Mouse (Mus musculus) embryonic facial prominence, embryonic 14.5 days (tissue): ENCODE results near the gene Tmem39a. TPM values are rescaled to one million over a fixed set of nuclear protein-coding genes. Genes with fewer than 3 reads are reported as not detected.

Source experiments
- ATAC-seq: fragments of 200-750 bp; cut with Nextera tagmentation; 2 replicates; pipeline ENCODE4 v1.8.0; 2017; ENCODE audit warnings: low read depth, moderate number of reproducible peaks, moderate TSS enrichment
- DNase-seq: peaks from one replicate; pipeline ENCODE4 v3.0.0-alpha.2; 2015; ENCODE audit warnings: low spot score
- H3K27ac ChIP-seq: fragments of 300-500 bp; sonication (generic); replicated peaks from 2 replicates; pipeline ENCODE4 v1.5.1; 2014; ENCODE audit warnings: low read depth, mild to moderate bottlenecking, low read length, moderate library complexity
- H3K27me3 ChIP-seq: fragments of 300-500 bp; sonication (generic); replicated peaks from 2 replicates; pipeline ENCODE4 v1.6.1; 2014; ENCODE audit warnings: low read length; ENCODE audit not compliant: control insufficient read depth, insufficient read depth
- H3K36me3 ChIP-seq: fragments of 300-500 bp; sonication (generic); 2 replicates; pipeline ENCODE4 v1.6.1; 2014; ENCODE audit warnings: low read length, mixed read lengths; ENCODE audit not compliant: control insufficient read depth, insufficient read depth
- H3K4me1 ChIP-seq: fragments of 300-500 bp; sonication (generic); 2 replicates; pipeline ENCODE4 v1.6.1; 2014; ENCODE audit warnings: antibody characterized with exemption, low read length; ENCODE audit not compliant: control insufficient read depth, insufficient read depth
- H3K4me2 ChIP-seq: fragments of 300-500 bp; sonication (generic); 2 replicates; pipeline ENCODE4 v1.6.1; 2014; ENCODE audit warnings: low read depth, mild to moderate bottlenecking, low read length, moderate library complexity, mixed read lengths
- H3K4me3 ChIP-seq: fragments of 300-500 bp; sonication (generic); 2 replicates; pipeline ENCODE4 v1.5.1; 2014; ENCODE audit warnings: low read depth, mild to moderate bottlenecking, low read length
- H3K9ac ChIP-seq: fragments of 300-500 bp; sonication (generic); 2 replicates; pipeline ENCODE4 v1.6.1; 2014; ENCODE audit warnings: low read depth, mild to moderate bottlenecking, low read length, moderate library complexity, mixed read lengths
- H3K9me3 ChIP-seq: fragments of 300-500 bp; sonication (generic); 2 replicates; pipeline ENCODE4 v1.6.1; 2016; ENCODE audit warnings: low read length; ENCODE audit not compliant: control insufficient read depth
- whole genome bisulfite sequencing: fragments of 180-500 bp; shearing (Covaris S2); extraction: QIAGEN DNeasy Blood & Tissue Kit; methylation state at CpG from one replicate; pipeline ENCODE4 v1.1.7; 2014; 5-methylcytosine and 5-hydroxymethylcytosine counted together
- polyA plus RNA-seq: library from polyadenylated mRNA; unstranded; fragments of >200 nt; fragmentation: Nextera tagmentation; extraction: Ambion mirVana; gene quantifications from 2 replicates; pipeline ENCODE4 v1.2.1, GENCODE M21; 2014

Gene Tmem39a
- polyA plus RNA-seq, 1 experiment from 2014 or later = 148 TPM

DNA sequence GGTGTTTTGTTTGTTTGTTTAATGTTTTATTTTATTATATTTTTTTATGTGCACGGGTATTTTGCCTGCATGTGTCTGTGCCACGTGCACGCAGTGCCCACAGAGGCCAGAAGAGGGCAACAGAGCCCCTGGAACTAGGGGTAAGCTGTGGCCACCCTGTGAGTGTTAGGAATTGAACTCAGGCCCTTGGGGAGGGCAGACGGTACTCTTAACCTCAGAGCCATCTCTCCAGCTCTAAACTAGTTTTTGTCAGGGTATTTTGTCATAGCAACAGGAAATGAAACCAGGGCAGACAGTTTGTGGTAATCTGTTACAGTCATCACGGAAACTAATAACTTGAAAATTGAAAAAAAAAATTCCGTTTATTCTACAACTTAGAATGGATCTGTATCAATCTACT, 73.6 kb downstream of the Tmem39a start:
- H3K9ac ChIP-seq = no peak overlapping the region
- 57% methylated on average over 6 of the region's 6 CpGs for WGBS
- H3K36me3 ChIP-seq = no peaks in the 10 kb centered on the region
- H3K4me2 ChIP-seq = no peak overlapping the region
- peak; percentile 41 for DNase-seq
- H3K4me3 ChIP-seq = no peak overlapping the region
- H3K4me1 ChIP-seq = 0 out of 2 replicates have a peak, but pooled peaks cover 6% of the 10 kb centered on the region
- no peaks in the 10 kb centered on the region for H3K27me3 ChIP-seq
- H3K27ac ChIP-seq = no peak overlapping the region
- no peaks in the 10 kb centered on the region; the same call in 1 of the 2 replicates for H3K9me3 ChIP-seq
- ATAC-seq = no peak; the same call in 1 of the 2 replicates

DNA sequence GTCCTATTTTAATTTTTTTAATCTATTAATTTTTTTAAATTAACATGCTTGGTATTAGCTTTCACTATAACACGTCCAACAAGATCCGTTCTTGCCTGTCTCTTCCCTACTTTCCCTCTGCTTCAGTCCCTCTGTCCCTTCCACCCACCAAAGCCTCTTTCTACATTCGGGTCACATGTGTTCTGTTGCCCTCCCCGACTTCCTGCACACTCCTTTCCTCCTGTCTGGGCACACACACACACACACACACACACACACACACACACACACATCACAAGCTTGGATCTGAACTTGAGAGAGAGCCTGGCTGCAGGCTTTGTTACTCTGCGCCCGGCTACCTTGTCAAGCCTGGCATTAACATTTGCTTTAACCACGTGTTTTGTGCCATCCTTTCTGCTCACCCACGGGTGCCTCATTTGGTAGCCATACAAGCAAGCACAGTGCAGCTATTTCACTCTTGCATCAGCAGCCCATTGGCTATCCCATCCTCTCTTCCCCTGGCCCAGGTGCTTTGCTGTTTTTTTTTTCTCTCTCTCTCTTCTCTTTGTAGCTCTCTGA, 77.4 kb downstream of the Tmem39a start:
- Histone ChIP-seq H3K9ac (no peak overlapping the region), H3K4me2 (no peak overlapping the region), H3K36me3 (0 out of 2 replicates have a peak, but pooled peaks cover 3% of the 10 kb centered on the region), H3K4me1 (0 out of 2 replicates have a peak, but pooled peaks cover 6% of the 10 kb centered on the region), H3K27me3 (no peaks in the 10 kb centered on the region), H3K27ac (no peak overlapping the region), H3K9me3 (no peaks in the 10 kb centered on the region; the same call in 1 of the 2 replicates), H3K4me3 (no peak overlapping the region)
- ATAC-seq = no peak
- 38% methylated on average over 8 of the region's 8 CpGs for WGBS
- no peak for DNase-seq

DNA sequence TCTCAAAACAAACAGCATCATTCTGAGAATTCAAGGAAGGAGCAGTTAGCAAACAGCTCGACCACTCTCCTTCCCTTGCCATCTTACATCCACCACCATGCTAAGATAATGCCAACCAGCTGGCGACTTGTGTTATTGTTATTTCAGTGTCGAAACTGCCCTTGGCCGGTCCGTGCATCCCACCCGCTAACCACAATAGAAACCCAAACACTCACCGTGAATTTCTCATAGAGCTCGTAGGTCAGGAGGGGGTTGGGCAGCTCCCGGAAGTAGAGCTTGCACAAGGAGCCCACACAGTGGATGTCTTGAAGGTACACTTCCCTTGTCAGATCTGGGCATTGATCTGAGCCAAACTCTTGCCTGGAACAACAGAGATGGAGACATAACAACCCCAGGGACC, 78.2 kb downstream of the Tmem39a start:
- 0 out of 2 replicates have a peak, but pooled peaks cover 6% of the 10 kb centered on the region for H3K4me1 ChIP-seq
- no peak overlapping the region for H3K4me3 ChIP-seq
- peak; percentile 52 for DNase-seq
- WGBS = 24% methylated on average over 9 of the region's 9 CpGs
- no peak overlapping the region for H3K4me2 ChIP-seq
- no peaks in the 10 kb centered on the region; the same call in 1 of the 2 replicates for H3K9me3 ChIP-seq
- no peaks in the 10 kb centered on the region for H3K27me3 ChIP-seq
- 0 out of 2 replicates have a peak overlapping the region, but pooled peaks have one; percentile 6 for H3K9ac ChIP-seq
- 0 out of 2 replicates have a peak, but pooled peaks cover 3% of the 10 kb centered on the region for H3K36me3 ChIP-seq
- no peak for ATAC-seq
- peak overlapping the region; percentile 58; the same call in 1 of the 2 replicates for H3K27ac ChIP-seq

DNA sequence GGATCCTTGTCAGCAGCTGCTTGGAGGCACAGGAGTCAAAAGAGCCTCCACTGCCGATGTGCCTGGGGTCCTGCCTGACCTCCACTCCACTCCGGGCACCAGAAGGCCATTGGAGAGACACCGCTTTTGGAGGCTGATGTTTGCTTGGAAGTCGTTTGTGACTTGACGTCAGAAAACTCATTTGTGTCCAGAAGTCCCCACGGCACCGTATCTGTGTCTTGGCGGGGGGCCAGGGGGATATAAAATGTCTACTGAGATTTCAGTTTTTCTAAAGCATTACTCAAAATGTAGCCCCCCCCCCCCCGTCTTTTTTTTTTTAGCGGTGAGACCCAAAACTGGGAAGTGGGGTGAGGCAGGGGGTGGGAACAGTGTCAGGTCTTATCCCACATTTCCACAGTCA, 78.6 kb downstream of the Tmem39a start:
- DNase-seq = no peak
- H3K9me3 ChIP-seq = no peaks in the 10 kb centered on the region; the same call in 1 of the 2 replicates
- no peaks in the 10 kb centered on the region for H3K27me3 ChIP-seq
- no peak for ATAC-seq
- H3K4me2 ChIP-seq = no peak overlapping the region
- 0 out of 2 replicates have a peak, but pooled peaks cover 3% of the 10 kb centered on the region for H3K36me3 ChIP-seq
- no peak overlapping the region for H3K4me3 ChIP-seq
- H3K4me1 ChIP-seq = 0 out of 2 replicates have a peak, but pooled peaks cover 6% of the 10 kb centered on the region
- WGBS = 37% methylated on average over 10 of the region's 10 CpGs
- H3K9ac ChIP-seq = 0 out of 2 replicates have a peak overlapping the region, but pooled peaks have one; percentile 6
- peak overlapping the region; percentile 58; the same call in 1 of the 2 replicates for H3K27ac ChIP-seq

Other genes with a start within 250 kb of the Tmem39a start
- 0.62 and 1.8 TPM in 2 replicates for gene Maats1, start 216.6 kb upstream of the Tmem39a start, polyA plus RNA-seq
- 133 and 168 TPM in 2 replicates for gene Cox17, start 211.7 kb upstream of the Tmem39a start, polyA plus RNA-seq
- gene Gm21987, start 211.7 kb upstream of the Tmem39a start, polyA plus RNA-seq = not detected in 2 replicates
- gene Popdc2, start 196.5 kb upstream of the Tmem39a start, polyA plus RNA-seq = 7.6 and 12.8 TPM in 2 replicates
- gene Pla1a, start 125.6 kb upstream of the Tmem39a start, polyA plus RNA-seq = 0.58 and 1.1 TPM in 2 replicates
- 95.5 and 106 TPM in 2 replicates for gene Adprh, start 106.0 kb upstream of the Tmem39a start, polyA plus RNA-seq
- gene Cd80, start 103.1 kb upstream of the Tmem39a start, polyA plus RNA-seq = 0.46 and 0.47 TPM in 2 replicates
- gene Timmdc1, start 36.0 kb upstream of the Tmem39a start, polyA plus RNA-seq = 18.5 and 19.2 TPM in 2 replicates
- gene Poglut1, start 8.4 kb upstream of the Tmem39a start, polyA plus RNA-seq = 51.4 and 57.3 TPM in 2 replicates
- 17.3 and 17.6 TPM in 2 replicates for gene Arhgap31, start 154.6 kb downstream of the Tmem39a start, polyA plus RNA-seq
- 30.2 and 31.9 TPM in 2 replicates for gene B4galt4, start 183.6 kb downstream of the Tmem39a start, polyA plus RNA-seq
- gene Upk1b, start 241.6 kb downstream of the Tmem39a start, polyA plus RNA-seq = 21.9 and 34.4 TPM in 2 replicates